12 mouse cellular contexts compared by ENCODE assay signal in genomic region chr5:129542236-129542635, GRCm38 (mm10). TPM values are rescaled to one million over a fixed set of nuclear protein-coding genes. Genes with fewer than 3 reads are reported as not detected.
DNase-seq lines count a peak whose midpoint lies in the region; ATAC-seq and TF ChIP-seq lines count a peak whose summit lies in the region.
"Had no signal": no experiment of that assay in that cellular context is flagged by ENCODE, and none has a peak within 500 bp of the region (broad histone marks: within the 10 kb centered on the region; RNA-seq: fewer than 3 reads in every experiment).

No protein-coding gene starts in this region.

- ATAC-seq in kidney, postnatal 0 days (replicated peaks; ENCODE audit: low FRiP score, low read depth) = no peak

- intact Hi-C loops in left cerebral cortex, postnatal 36 days (cut with DNase I) = no loop called here

- WGBS in kidney, postnatal 0 days = 88% methylated on average over 3 of the region's 3 CpGs

- DNase-seq in kidney, postnatal 0 days (ENCODE audit: low spot score) = no peak
- DNase-seq in kidney, postnatal 4 days = no peak
- peak; percentile 21 for DNase-seq in 416B (ENCODE audit: low read depth)
- DNase-seq in c-Kit-positive CD71-positive TER-119-positive erythroid progenitor cells, embryonic 14.5 days (ENCODE audit: low spot score) = no peak
- no peak for DNase-seq in left cerebral cortex, postnatal 36 days (ENCODE audit: low spot score in 2 of 2)
- DNase-seq: cerebellum, adult 9-11 months had no signal

- no peak overlapping the region for H3K27ac ChIP-seq in kidney, postnatal 0 days
- no peak overlapping the region for H3K27ac ChIP-seq in embryonic fibroblast, embryonic 13.5 days (ENCODE audit: insufficient read depth, low read length)
- H3K27ac ChIP-seq: embryonic facial prominence, embryonic 12.5 days; kidney, embryonic 15.5 days; limb, embryonic 15.5 days; stomach, embryonic 15.5 days had no signal

- no peaks in the 10 kb centered on the region for H3K4me1 ChIP-seq in kidney, postnatal 0 days (replicated peaks; ENCODE audit: insufficient read depth, low read length)
- no peaks in the 10 kb centered on the region for H3K4me1 ChIP-seq in E14TG2a.4 (replicated peaks; ENCODE audit: low read depth, low read length)
- H3K4me1 ChIP-seq in embryonic fibroblast, embryonic 13.5 days (ENCODE audit: control insufficient read depth, insufficient read depth, low read length) = no peaks in the 10 kb centered on the region; the same call in 1 of the 2 replicates
- H3K4me1 ChIP-seq: embryonic facial prominence, embryonic 12.5 days; kidney, embryonic 15.5 days; limb, embryonic 15.5 days; stomach, embryonic 15.5 days had no signal

- H3K27me3 ChIP-seq in kidney, postnatal 0 days (ENCODE audit: insufficient read depth, low read length) = no peaks in the 10 kb centered on the region
- no peaks in the 10 kb centered on the region for H3K27me3 ChIP-seq in E14TG2a.4 (ENCODE audit: insufficient read depth, low read length)
- H3K27me3 ChIP-seq: embryonic facial prominence, embryonic 12.5 days; kidney, embryonic 15.5 days; limb, embryonic 15.5 days; stomach, embryonic 15.5 days had no signal

- peak; percentile 40 for TF ChIP-seq CTCF in kidney, postnatal 0 days (IDR thresholded peaks at IDR 0.05; ENCODE audit: low read depth)
- TF ChIP-seq CTCF in E14TG2a.4 (conservative IDR thresholded peaks at IDR 0.05; ENCODE audit: low read length) = peak; percentile 19
- 0 out of 2 replicates have a peak, but pooled peaks have one; percentile 1 for TF ChIP-seq CTCF in embryonic fibroblast, embryonic 13.5 days (IDR thresholded peaks at IDR 0.05; ENCODE audit: borderline replicate concordance, insufficient read depth, low read length)

- H3K9ac ChIP-seq in kidney, postnatal 0 days (ENCODE audit: low read depth, low read length) = no peak overlapping the region
- H3K9ac ChIP-seq: embryonic facial prominence, embryonic 12.5 days; kidney, embryonic 15.5 days; limb, embryonic 15.5 days; stomach, embryonic 15.5 days had no signal

- no peak overlapping the region for H3K4me2 ChIP-seq in kidney, postnatal 0 days (ENCODE audit: low read length)
- H3K4me2 ChIP-seq: embryonic facial prominence, embryonic 12.5 days; kidney, embryonic 15.5 days; limb, embryonic 15.5 days; stomach, embryonic 15.5 days had no signal

- no peak overlapping the region for H3K4me3 ChIP-seq in kidney, postnatal 0 days (replicated peaks; ENCODE audit: low read depth, low read length)
- no peak overlapping the region for H3K4me3 ChIP-seq in E14TG2a.4 (replicated peaks; ENCODE audit: low read length)
- no peak overlapping the region for H3K4me3 ChIP-seq in embryonic fibroblast, embryonic 13.5 days (ENCODE audit: insufficient read depth, low read length)
- H3K4me3 ChIP-seq: embryonic facial prominence, embryonic 12.5 days; kidney, embryonic 15.5 days; limb, embryonic 15.5 days; stomach, embryonic 15.5 days had no signal

- no peaks in the 10 kb centered on the region for H3K9me3 ChIP-seq in kidney, postnatal 0 days (replicated peaks; ENCODE audit: low read length)
- H3K9me3 ChIP-seq in E14TG2a.4 (ENCODE audit: low read length) = no peaks in the 10 kb centered on the region
- H3K9me3 ChIP-seq: embryonic facial prominence, embryonic 12.5 days; kidney, embryonic 15.5 days; limb, embryonic 15.5 days; stomach, embryonic 15.5 days had no signal

- no peak for TF ChIP-seq POLR2A in embryonic fibroblast, embryonic 13.5 days (IDR thresholded peaks at IDR 0.05; ENCODE audit: low read depth, low read length)

- H3K36me3 ChIP-seq in kidney, postnatal 0 days (ENCODE audit: insufficient read depth, low read length) = peaks cover 52% of the 10 kb centered on the region
- peaks cover 98% of the 10 kb centered on the region for H3K36me3 ChIP-seq in E14TG2a.4 (ENCODE audit: insufficient read depth, low read length)

RNA-seq across cellular contexts. Expression of gene Sfswap, which starts 41.2 kb away (rescaled TPM):
- 35.4 and 36.7 TPM in 2 replicates for polyA plus RNA-seq in kidney, postnatal 0 days (2015; fragmentation: Nextera tagmentation; extraction: Ambion mirVana)
- 65.4 and 76.7 TPM in 2 replicates for polyA plus RNA-seq in embryonic fibroblast, embryonic 13.5 days (2011; ENCODE audit: insufficient read length, low read depth, missing spikeins)
- total RNA-seq in left cerebral cortex, postnatal 36 days (2021) = 100 to 1,000 TPM in 1 of 2 experiments, 10 to 100 TPM in 1; 69.5 to 115 TPM

RNA-seq across cellular contexts. Expression of gene Mmp17, which starts 41.7 kb away (rescaled TPM):
- 1.5 and 2.0 TPM in 2 replicates for polyA plus RNA-seq in kidney, postnatal 0 days (2015; fragmentation: Nextera tagmentation; extraction: Ambion mirVana)
- 4.5 and 5.5 TPM in 2 replicates for polyA plus RNA-seq in embryonic fibroblast, embryonic 13.5 days (2011; ENCODE audit: insufficient read length, low read depth, missing spikeins)
- 100 to 1,000 TPM; 112 to 116 TPM for total RNA-seq in left cerebral cortex, postnatal 36 days (2021)
